ENCODE assay signal across 8 mouse cellular contexts in genomic region chr4:139580663-139581336, GRCm38 (mm10). TPM values are rescaled to one million over a fixed set of nuclear protein-coding genes. Genes with fewer than 3 reads are reported as not detected.
A peak's percentile ranks its signal among the peaks of the same experiment; 100 is the strongest.
DNase-seq lines count a peak whose midpoint lies in the region; ATAC-seq and TF ChIP-seq lines count a peak whose summit lies in the region.

No protein-coding gene starts in this region.

- no peak for TF ChIP-seq EP300 in liver, postnatal 0 days (IDR thresholded peaks at IDR 0.05; ENCODE audit: low read depth)
- no peak for TF ChIP-seq EP300 in stomach, postnatal 0 days (optimal IDR thresholded peaks at IDR 0.05)

- ATAC-seq in Patski = peak; percentile 23
- 0 out of 2 replicates have a peak, but pooled peaks have one; percentile 10 for ATAC-seq in forebrain, postnatal 0 days
- ATAC-seq in intestine, embryonic 14.5 days (replicated peaks; ENCODE audit: low FRiP score, low TSS enrichment, low read depth) = peak; percentile 62
- 0 out of 2 replicates have a peak, but pooled peaks have one; percentile 14 for ATAC-seq in liver, postnatal 0 days
- ATAC-seq in stomach, postnatal 0 days (ENCODE audit: low FRiP score, low TSS enrichment) = peak; percentile 13; the same call in 1 of the 2 replicates

- TF ChIP-seq CTCF in Patski (IDR thresholded peaks at IDR 0.05) = no peak
- TF ChIP-seq CTCF in forebrain, postnatal 0 days (IDR thresholded peaks at IDR 0.05; ENCODE audit: low read depth) = no peak
- TF ChIP-seq CTCF in liver, postnatal 0 days (IDR thresholded peaks at IDR 0.05; ENCODE audit: low read depth) = no peak
- TF ChIP-seq CTCF in stomach, postnatal 0 days (IDR thresholded peaks at IDR 0.05; ENCODE audit: low read depth) = no peak

- peaks cover 15% of the 10 kb centered on the region; the same call in 1 of the 2 replicates for H3K4me1 ChIP-seq in forebrain, postnatal 0 days (ENCODE audit: insufficient read depth)
- H3K4me1 ChIP-seq in intestine, embryonic 14.5 days (replicated peaks; ENCODE audit: control insufficient read depth, insufficient read depth, low read length) = peaks cover 71% of the 10 kb centered on the region
- H3K4me1 ChIP-seq in liver, postnatal 0 days (ENCODE audit: insufficient read depth) = peaks cover 46% of the 10 kb centered on the region
- peaks cover 27% of the 10 kb centered on the region for H3K4me1 ChIP-seq in stomach, postnatal 0 days (replicated peaks; ENCODE audit: control insufficient read depth, insufficient read depth)

- no peak overlapping the region for H3K4me3 ChIP-seq in forebrain, postnatal 0 days (ENCODE audit: low read depth, low read length)
- H3K4me3 ChIP-seq in intestine, embryonic 14.5 days (ENCODE audit: low read depth, low read length) = peak overlapping the region; percentile 9
- H3K4me3 ChIP-seq in liver, postnatal 0 days (ENCODE audit: low read depth, low read length) = peak overlapping the region; percentile 21
- peak overlapping the region; percentile 12 for H3K4me3 ChIP-seq in stomach, postnatal 0 days (ENCODE audit: low read depth, low read length)

- H3K4me2 ChIP-seq in forebrain, postnatal 0 days (ENCODE audit: low read depth) = peak overlapping the region; percentile 33
- H3K4me2 ChIP-seq in intestine, embryonic 14.5 days (ENCODE audit: low read length) = peak overlapping the region; percentile 49
- peak overlapping the region; percentile 63 for H3K4me2 ChIP-seq in liver, postnatal 0 days (ENCODE audit: low read depth, low read length)
- H3K4me2 ChIP-seq in stomach, postnatal 0 days (replicated peaks; ENCODE audit: low read depth) = peak overlapping the region; percentile 40

- H3K36me3 ChIP-seq in forebrain, postnatal 0 days (ENCODE audit: insufficient read depth) = no peaks in the 10 kb centered on the region
- no peaks in the 10 kb centered on the region for H3K36me3 ChIP-seq in intestine, embryonic 14.5 days (ENCODE audit: control insufficient read depth, insufficient read depth, low read length)
- H3K36me3 ChIP-seq in liver, postnatal 0 days (replicated peaks; ENCODE audit: insufficient read depth, low read length) = no peaks in the 10 kb centered on the region
- H3K36me3 ChIP-seq in stomach, postnatal 0 days (ENCODE audit: control insufficient read depth, insufficient read depth, low read length) = no peaks in the 10 kb centered on the region

- H3K27ac ChIP-seq in forebrain, postnatal 0 days (ENCODE audit: low read depth, low read length) = no peak overlapping the region; the same call in 1 of the 2 replicates
- H3K27ac ChIP-seq in intestine, embryonic 14.5 days (ENCODE audit: low read depth) = peak overlapping the region; percentile 97
- peak overlapping the region; percentile 77 for H3K27ac ChIP-seq in liver, postnatal 0 days (ENCODE audit: low read depth)
- peak overlapping the region; percentile 84 for H3K27ac ChIP-seq in stomach, postnatal 0 days (replicated peaks)

- H3K9me3 ChIP-seq in forebrain, postnatal 0 days (ENCODE audit: low read length) = no peaks in the 10 kb centered on the region
- no peaks in the 10 kb centered on the region for H3K9me3 ChIP-seq in intestine, embryonic 14.5 days (ENCODE audit: control insufficient read depth, low read length)
- no peaks in the 10 kb centered on the region for H3K9me3 ChIP-seq in liver, postnatal 0 days (ENCODE audit: low read length)
- H3K9me3 ChIP-seq in stomach, postnatal 0 days (ENCODE audit: control insufficient read depth, low read length) = no peaks in the 10 kb centered on the region

- DNase-seq in 3134 (ENCODE audit: extremely low read depth, insufficient read length, low spot score) (peak; percentile 81), Patski (ENCODE audit: low read depth, low spot score) (no peak)
- peak; percentile 18 for DNase-seq in forebrain, postnatal 0 days
- DNase-seq in intestine, embryonic 14.5 days (ENCODE audit: low spot score) = peak; percentile 75
- peak; percentile 44 for DNase-seq in liver, postnatal 0 days
- DNase-seq in stomach, postnatal 0 days (ENCODE audit: low spot score) = peak; percentile 52
- DNase-seq in spleen, adult 12 weeks (ENCODE audit: low spot score) = no peak
- no peak for DNase-seq in frontal cortex, postnatal 25 days (ENCODE audit: low spot score in 2 of 2)

- POLR2A ChIA-PET in Patski (lab: Charles Lee) = no interaction called here

- no peaks in the 10 kb centered on the region for H3K27me3 ChIP-seq in Patski
- no peaks in the 10 kb centered on the region for H3K27me3 ChIP-seq in forebrain, postnatal 0 days (ENCODE audit: insufficient read depth, low read length)
- no peaks in the 10 kb centered on the region for H3K27me3 ChIP-seq in intestine, embryonic 14.5 days (replicated peaks; ENCODE audit: control insufficient read depth, insufficient read depth, low read length)
- peaks cover 7% of the 10 kb centered on the region for H3K27me3 ChIP-seq in liver, postnatal 0 days (ENCODE audit: insufficient read depth, low read length)
- H3K27me3 ChIP-seq in stomach, postnatal 0 days (ENCODE audit: control insufficient read depth, insufficient read depth, low read length) = no peaks in the 10 kb centered on the region

- in situ Hi-C loops in Patski (cut with MboI; ENCODE audit: low pct_unique_long_range_greater_than_20kb) = loop anchor here (25.0 kb wide), 1 partner anchor 1057 kb away; no protein-coding TSS in a partner anchor

- peak overlapping the region; percentile 23 for H3K9ac ChIP-seq in forebrain, postnatal 0 days
- peak overlapping the region; percentile 42 for H3K9ac ChIP-seq in intestine, embryonic 14.5 days (ENCODE audit: low read length)
- peak overlapping the region; percentile 53 for H3K9ac ChIP-seq in liver, postnatal 0 days (replicated peaks)
- peak overlapping the region; percentile 52 for H3K9ac ChIP-seq in stomach, postnatal 0 days (ENCODE audit: low read length)

- 11% methylated on average over 15 of the region's 15 CpGs for WGBS in forebrain, postnatal 0 days
- WGBS in intestine, embryonic 14.5 days = 10% methylated on average over 15 of the region's 15 CpGs
- 20% methylated on average over 15 of the region's 15 CpGs for WGBS in liver, postnatal 0 days (ENCODE audit: insufficient replicate concordance)
- 8% methylated on average over 15 of the region's 15 CpGs for WGBS in stomach, postnatal 0 days

- CTCF ChIA-PET in Patski (lab: Charles Lee) = interaction anchor here (1.5 kb wide), 1 partner anchor 22 kb away, joined by 3 read pairs; no protein-coding TSS in a partner anchor

RNA-seq across cellular contexts. Expression of gene Gm21969, which starts 22.2 kb away (rescaled TPM):
- polyA plus RNA-seq in Patski (2021) = not detected
- 0.08 TPM in 1 of 2 replicates, not detected in the other for total RNA-seq in forebrain, postnatal 0 days (2014; rRNA removed)
- polyA plus RNA-seq in forebrain, postnatal 0 days (2015; fragmentation: Nextera tagmentation; extraction: Ambion mirVana) = not detected in 2 replicates
- polyA plus RNA-seq in intestine, embryonic 14.5 days (2014; fragmentation: Nextera tagmentation; extraction: Ambion mirVana) = not detected in 2 replicates
- polyA plus RNA-seq in liver, postnatal 0 days (2015; fragmentation: Nextera tagmentation; extraction: Ambion mirVana) = 0.04 TPM in 1 of 2 replicates, not detected in the other
- polyA plus RNA-seq in stomach, postnatal 0 days (2015; fragmentation: Nextera tagmentation; extraction: Ambion mirVana) = not detected in 2 replicates

RNA-seq across cellular contexts. Expression of gene Aldh4a1, which starts 41.9 kb away (rescaled TPM):
- 34.4 TPM for polyA plus RNA-seq in Patski (2021)
- 27.7 and 29.1 TPM in 2 replicates for total RNA-seq in forebrain, postnatal 0 days (2014; rRNA removed)
- 19.3 and 25.7 TPM in 2 replicates for polyA plus RNA-seq in forebrain, postnatal 0 days (2015; fragmentation: Nextera tagmentation; extraction: Ambion mirVana)
- polyA plus RNA-seq in intestine, embryonic 14.5 days (2014; fragmentation: Nextera tagmentation; extraction: Ambion mirVana) = 10.1 and 11.0 TPM in 2 replicates
- 81.2 and 86.3 TPM in 2 replicates for polyA plus RNA-seq in liver, postnatal 0 days (2015; fragmentation: Nextera tagmentation; extraction: Ambion mirVana)
- 12.9 and 14.7 TPM in 2 replicates for polyA plus RNA-seq in stomach, postnatal 0 days (2015; fragmentation: Nextera tagmentation; extraction: Ambion mirVana)

RNA-seq across cellular contexts. Expression of gene Iffo2, which starts 50.5 kb away (rescaled TPM):
- polyA plus RNA-seq in Patski (2021) = 15.5 TPM
- 13.8 and 15.8 TPM in 2 replicates for total RNA-seq in forebrain, postnatal 0 days (2014; rRNA removed)
- 3.5 and 5.3 TPM in 2 replicates for polyA plus RNA-seq in forebrain, postnatal 0 days (2015; fragmentation: Nextera tagmentation; extraction: Ambion mirVana)
- polyA plus RNA-seq in intestine, embryonic 14.5 days (2014; fragmentation: Nextera tagmentation; extraction: Ambion mirVana) = 5.1 and 5.2 TPM in 2 replicates
- polyA plus RNA-seq in liver, postnatal 0 days (2015; fragmentation: Nextera tagmentation; extraction: Ambion mirVana) = 1.2 and 2.0 TPM in 2 replicates
- 3.8 and 4.0 TPM in 2 replicates for polyA plus RNA-seq in stomach, postnatal 0 days (2015; fragmentation: Nextera tagmentation; extraction: Ambion mirVana)

Comparison
In these comparisons a context has a peak if more than half of its experiments do, and no peak if none do; other contexts are left out.
1. DNase-seq: peak in 3134 (single experiment), forebrain, postnatal 0 days (single experiment), intestine, embryonic 14.5 days (single experiment), liver, postnatal 0 days (single experiment) and stomach, postnatal 0 days (single experiment); none in Patski (single experiment), spleen, adult 12 weeks (single experiment) and frontal cortex, postnatal 25 days (0 of 2).
2. ATAC-seq: peak in every context shown above with its lines; median percentile 62 in intestine, embryonic 14.5 days; 23 in Patski; 14 in liver, postnatal 0 days; 13 in stomach, postnatal 0 days; 10 in forebrain, postnatal 0 days.
3. Peak in every context shown above with its lines, with median percentiles within 50 percentile points of each other: H3K4me2 ChIP-seq and H3K9ac ChIP-seq.